Mouse (Mus musculus) thymus, adult 18-20 months (tissue): ENCODE results near the gene Vsig10.
"Not testable (repeated sequence)": the region's sequence is repeated elsewhere in the genome, so short reads cannot be mapped to it uniquely, and the experiment has no call there.

Source experiments
- DNase-seq, 2 experiments: peaks; one replicate each; pipeline ENCODE4 v3.0.0; 2022; ENCODE audit warnings: mixed read lengths in 2 of 2

Gene Vsig10

DNA sequence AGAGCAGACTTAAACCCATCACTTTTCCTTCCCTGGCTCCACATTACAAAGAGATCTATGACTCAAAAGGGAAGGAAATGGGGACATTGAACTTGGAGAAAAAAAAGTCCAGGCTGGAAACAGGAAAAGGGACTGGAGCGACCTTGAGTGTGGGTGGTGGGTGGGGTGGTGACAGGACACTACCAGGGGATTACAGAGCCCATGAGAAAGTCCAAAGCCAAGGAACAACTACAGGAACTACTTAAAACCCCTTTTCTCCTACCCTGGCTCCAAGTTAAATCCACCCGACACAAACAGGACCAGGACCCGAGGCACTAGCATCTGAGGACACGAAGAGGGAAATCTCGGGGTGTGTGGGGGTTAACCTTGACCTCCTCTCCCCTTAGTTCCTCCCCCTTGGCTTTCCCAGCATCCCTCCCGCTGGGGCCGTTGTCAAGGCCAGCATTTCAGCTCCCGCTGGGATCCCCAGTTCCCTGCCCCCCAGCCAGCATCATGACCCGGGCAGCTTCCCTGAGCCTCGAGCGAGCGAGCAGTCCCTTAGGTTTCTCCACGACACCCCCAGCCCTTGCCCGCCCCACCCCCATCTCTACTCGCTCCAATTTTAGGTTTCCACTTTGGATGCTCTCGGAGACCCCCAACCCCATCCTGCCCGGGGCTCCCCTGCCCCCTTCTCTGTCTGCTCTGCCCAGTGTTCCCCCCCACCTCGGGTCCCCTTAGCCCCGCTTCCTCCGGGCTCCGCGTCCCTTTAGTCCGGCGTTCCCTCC is 37.7 kb downstream of the Vsig10 start:
- peak; percentile 22 to 44 for DNase-seq

DNA sequence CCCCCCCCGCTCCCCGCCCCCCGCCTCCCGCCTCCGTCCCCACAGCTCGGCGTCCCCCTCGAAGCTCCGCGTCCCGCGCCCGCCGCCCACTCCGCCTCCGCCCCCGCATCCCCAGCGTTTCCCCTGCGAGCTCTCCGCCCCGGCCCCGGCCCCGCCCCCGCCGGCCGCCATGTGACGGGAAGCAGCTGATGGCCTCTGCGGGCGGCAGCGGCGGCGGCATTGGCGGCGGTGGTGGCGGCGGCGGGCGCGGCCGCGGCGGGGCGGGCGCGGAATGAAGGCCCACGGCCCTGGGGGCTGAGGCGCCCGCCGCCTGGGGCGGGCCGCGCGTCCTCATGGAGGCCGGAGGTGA is 38.2 kb downstream of the Vsig10 start, which contains the start of gene Wsb2:
Gene Wsb2 (plus strand): TSS at position 176 of the 349 bp plus-strand sequence.
- peak; percentile 78 to 80 for DNase-seq

DNA sequence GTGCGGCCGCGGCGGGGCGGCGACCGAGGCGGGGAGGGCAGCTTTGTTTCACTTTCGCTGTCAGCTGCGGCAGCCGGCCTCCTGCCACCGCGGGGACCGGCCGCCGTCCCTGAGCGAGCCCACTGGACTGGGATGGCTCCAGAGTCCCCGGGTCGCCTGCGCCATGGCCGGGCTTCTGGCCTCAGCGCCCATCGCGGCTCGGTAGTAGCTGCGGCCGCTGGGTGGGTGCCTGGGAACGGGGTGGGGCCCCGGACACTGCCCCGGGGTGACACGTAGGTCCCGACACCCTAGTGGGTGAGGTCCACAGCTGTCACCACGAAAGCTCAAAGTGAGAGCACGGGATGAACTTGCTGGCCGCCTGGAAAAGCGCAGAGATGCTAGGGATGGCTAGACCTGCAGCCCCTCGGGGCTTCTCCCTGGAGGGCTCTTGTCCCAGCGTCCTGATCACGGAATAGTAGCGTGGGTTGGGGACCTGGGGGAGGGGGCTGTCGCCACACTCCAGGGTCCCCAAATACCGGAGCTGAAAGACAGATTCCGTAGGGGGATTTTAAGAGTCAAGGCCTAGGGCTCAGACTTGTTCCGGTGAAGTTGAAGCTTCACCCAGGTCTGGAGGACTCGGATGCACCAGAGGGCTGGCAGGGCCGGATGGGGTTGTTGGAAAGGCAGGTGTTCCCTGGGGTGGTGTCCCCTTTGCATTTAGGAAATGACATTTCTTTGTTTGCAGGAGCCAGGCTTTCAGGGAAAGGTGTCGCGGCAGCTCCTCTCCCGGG is 38.8 kb downstream of the Vsig10 start:
- DNase-seq, result peak; percentile 42 to 48

DNA sequence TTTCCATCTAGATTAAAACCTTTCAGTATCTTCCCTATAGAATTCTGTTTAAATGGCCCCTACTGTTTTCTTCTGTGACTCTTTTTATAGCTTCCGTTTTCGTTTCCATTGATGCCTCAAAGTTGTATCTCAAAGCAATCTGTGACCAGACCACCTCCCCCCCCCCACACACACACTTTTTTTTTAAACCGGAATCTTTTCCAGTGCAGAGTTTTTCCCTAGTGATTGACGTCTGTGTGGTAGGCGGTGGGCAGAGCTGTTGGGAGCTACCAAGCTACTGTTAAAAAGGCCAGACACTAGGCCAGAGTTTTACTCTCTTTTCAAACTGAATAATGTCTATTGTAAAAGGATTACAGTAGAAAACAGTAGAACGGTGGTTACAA is 39.4 kb downstream of the Vsig10 start:
- DNase-seq, result no peak

DNA sequence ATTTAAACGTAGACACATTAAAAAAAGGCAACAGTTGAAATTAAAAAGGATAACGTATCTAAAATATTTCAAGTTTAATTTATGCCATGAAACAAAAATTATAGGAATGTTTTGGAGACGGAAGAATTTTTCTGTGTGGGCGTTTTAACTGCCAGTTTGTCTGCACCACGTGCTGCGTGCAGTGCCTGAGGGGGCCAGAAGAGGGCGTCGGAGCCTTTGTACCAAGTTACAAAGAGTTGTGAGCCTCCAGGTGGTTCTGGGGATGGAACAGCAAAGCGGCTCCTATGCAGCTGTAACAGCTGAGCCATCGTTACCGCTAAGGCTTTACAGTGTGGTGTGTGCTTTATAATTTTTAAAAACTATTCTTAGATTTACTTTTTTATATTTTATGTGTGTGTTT is 39.8 kb downstream of the Vsig10 start:
- DNase-seq, result peak; percentile 63 to 70

DNA sequence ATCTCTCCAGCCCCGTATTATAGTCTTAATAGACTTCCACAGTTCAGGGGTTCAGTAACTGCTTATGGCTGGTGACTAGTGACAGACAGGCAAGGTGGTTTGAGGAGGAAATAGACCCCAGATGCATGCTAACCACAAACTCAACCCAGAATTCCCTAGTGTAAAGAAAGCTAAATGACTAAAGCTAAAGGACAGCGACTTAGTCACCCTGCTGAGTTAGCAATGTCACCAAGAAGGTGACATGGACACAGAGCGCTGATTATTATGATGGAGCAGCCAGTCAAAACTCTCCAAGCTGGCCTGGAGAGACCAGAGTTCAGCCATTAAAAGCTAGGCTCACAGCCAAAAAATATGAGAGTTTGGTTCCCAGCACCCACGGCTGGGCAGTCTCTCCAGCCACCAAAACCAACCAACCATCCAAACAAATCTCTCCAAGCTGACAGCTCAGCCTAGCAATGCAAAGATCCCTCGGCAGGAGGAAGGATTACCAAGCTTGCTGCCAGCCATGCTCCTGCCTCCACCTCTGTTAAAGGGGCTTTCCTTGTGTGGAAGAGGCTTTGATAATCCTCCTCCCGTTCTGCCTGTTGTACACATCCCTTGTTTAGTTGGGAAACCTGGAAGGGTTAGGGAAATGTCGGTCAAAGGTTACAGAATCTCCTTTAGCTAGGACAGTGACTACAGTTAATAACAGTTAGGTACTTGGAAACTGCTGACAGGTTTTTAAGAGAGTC is 40.8 kb downstream of the Vsig10 start:
- no peak for DNase-seq

DNA sequence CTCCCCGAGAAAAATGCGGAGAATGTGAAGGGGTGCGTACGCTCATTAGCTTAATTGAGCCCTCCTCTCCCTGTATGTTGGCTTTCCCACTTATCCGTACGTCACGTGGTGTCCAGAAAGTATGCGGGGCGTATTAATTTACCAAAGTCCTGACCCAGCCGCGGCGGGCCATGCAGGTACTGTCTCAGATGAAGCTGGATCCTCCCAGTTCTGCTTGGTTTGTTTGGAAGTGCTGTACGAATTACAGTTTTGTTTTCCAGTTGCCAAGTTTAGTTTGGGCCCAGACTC is 41.3 kb downstream of the Vsig10 start:
- no peak for DNase-seq

DNA sequence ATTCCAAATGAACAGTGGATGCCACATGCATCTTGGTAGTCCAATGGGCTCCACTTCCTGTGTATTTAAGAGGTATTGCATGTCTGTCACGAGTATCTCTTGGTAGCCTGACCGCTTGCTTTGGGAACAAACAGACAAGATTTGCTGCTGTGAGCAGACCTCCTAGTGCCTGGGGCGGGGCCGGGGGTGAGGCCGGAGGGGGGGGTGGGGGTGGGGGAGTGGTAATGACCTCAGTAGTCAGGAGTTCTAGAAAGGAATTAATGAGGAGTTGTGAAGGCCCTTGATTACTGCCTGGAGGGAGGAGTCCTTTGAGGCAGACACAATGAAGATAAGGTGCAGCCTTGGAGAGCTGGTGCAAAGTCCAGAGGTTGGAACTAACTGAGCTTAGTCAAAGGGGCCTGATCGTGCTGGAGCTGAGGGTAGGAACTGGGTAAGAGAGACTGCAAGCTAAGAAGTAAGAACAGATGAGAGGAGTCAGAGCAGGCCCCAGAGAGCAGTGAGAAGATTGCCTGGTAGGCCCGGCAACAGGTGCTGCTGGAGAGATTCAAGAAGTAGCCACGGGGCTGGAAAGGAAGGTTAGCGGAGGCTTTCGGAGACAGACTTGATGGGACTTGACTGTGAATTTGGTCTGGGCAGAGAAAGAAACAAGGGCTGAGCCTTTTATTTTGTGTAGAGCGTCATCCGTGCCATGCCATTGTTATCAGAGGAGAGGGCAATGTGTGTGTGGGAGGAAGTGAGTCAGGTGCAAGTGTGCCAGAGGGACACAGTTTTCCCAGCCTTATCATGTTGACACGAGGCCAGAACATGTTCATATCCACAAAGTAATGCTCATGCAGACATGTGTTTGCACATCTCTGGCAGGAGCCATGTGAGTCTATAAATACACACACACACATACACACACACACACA is 42.0 kb downstream of the Vsig10 start:
- no peak for DNase-seq

DNA sequence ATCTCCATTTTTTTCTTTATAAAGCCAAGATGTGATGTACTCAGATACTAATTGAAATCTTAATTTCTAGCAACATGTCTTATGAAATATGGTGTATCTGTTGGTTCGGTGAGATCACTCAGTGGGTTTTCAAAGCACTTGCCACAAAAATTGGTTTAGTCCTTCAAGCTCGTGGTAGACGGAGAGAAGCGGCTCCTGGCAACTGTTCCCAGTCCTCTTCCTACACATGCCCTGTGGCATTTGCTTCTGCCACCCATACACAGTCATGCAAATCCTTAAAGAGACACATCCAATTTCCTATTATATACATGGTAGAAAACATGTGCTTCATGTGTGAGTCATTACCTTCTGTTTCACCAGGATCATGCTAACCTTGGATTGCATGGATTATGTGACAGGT is 42.7 kb downstream of the Vsig10 start:
- no peak for DNase-seq

DNA sequence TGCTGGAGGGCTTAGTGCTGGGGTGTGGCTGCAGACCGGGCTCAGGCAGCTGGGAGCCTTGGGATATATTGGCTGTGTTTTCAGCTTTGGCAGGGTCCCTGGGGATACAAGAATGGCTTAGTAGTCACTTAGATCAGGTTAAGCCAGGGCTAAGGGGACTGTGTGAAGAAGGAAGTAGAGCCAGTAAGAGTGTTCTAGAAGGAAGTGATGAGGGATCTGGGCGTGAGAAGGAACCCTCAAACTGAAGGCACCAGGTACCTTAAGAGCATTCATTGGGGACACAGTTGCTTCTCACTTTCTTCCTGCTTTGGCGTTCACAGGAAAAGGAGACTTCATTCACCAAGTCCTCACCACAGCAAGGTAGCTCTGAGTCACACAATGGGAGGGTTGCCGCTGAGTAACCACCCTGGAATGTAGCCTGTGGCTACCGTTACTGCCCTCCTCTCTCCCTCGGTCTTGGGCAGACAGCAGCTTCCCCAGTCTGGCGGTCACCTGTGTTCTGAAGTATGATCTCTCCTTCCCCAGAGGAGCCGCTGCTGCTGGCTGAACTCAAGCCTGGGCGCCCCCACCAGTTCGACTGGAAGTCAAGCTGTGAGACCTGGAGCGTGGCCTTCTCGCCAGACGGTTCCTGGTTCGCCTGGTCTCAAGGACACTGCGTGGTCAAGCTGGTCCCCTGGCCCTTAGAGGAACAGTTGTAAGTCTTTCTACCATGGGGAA is 44.3 kb downstream of the Vsig10 start:
- no peak for DNase-seq

DNA sequence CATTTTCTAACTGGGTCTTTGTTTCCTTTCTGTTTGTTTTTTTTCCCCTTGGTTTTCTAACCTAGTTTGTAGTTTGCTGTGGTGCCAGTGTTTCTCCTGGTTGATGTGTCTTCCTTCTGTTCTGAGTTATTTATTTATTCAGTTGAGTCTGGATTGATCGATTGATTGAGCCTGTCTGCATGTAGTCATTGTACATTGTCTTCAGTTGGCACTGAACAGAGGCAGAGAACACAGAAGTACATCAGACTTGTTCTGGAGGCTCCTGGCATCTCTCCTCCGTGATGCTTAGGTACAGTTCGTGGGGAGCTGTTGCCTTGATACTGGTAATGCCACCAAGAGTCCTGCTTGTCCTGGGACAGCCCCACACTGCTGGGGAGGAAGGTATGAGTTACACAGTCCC is 45.9 kb downstream of the Vsig10 start:
- DNase-seq, result no peak

DNA sequence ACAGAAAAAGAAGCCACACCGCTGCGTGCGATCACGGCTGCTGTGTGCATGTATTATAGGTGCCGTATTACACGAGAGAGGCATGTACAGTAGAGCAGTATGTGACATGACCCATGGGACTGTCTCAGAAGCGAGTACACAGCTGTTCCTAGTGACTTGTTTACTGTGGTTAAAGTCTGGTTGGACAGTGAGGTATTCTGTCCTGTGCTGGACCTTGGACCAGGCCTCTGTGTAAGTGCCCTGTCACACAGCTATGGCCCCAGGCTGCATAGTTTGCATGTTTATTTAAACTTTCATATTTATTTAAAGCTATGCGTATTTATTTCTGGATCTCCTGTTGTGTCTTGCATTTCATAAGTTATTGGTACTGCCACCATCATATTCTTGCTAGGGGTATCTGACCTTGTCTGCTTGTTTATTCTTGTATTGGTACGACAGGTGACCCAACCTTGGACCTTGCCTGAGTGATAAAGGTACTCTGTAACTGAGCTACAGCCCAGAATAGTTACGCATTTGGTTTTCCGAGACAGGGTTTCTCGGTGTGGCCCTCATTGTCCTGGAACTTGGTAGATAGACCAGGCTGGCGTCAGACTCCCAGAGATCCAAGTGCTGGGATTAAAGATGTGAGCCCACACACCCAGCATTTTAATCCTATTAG is 47.1 kb downstream of the Vsig10 start:
- DNase-seq, result no peak

DNA sequence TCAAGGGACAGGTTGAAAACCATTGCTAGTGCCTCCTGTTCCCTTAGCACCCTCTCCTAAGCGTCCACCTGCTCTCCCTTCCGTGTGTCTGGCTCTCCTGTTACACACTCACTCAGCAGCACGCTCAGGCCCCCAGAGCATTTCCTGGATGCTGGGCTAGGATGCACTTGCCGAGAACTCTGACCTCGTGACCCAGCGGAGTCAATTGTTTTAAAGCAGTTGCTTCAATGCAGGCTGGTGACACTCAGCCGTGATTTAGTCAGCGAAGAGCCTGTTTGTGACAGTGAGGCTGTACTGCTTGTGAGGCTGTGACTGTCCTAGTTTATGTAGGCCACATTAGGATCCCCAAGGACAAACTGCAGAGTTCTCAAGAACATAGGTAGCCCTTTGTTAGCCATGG is 48.3 kb downstream of the Vsig10 start:
- DNase-seq, result no peak

DNA sequence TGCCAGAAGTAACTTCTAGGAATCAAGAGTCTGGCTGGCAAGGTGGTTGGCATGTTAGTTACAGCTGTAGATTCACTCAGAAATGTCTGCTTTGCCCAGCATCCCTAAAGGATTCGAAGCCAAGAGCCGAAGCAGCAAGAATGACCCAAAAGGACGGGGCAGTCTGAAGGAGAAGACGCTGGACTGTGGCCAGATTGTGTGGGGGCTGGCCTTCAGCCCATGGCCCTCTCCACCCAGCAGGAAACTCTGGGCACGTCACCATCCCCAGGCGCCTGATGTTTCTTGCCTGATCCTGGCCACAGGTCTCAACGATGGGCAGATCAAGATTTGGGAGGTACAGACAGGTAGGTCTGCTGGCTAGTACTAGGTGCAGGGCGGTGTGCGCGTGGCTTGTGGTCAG is 51.7 kb downstream of the Vsig10 start:
- DNase-seq, result no peak

DNA sequence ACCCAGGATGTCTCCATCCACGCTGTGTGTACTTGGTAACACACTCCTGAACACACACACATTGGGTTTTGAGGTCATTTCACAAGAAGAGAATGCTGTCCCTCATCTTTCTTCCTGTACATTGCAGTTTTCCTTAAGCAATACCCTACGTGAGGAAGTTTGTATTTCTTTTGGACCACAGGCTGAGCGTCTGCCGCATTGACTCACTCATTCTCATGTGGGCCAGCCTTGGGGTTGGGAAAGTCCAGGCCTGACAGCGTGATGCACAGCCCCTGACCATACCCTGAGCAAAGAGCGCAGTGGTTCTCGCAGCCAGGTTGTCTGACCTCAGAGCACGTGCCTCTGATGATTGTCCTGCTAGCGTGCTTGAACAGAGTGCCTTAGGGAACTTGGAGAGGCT is 54.5 kb downstream of the Vsig10 start:
- no peak for DNase-seq

DNA sequence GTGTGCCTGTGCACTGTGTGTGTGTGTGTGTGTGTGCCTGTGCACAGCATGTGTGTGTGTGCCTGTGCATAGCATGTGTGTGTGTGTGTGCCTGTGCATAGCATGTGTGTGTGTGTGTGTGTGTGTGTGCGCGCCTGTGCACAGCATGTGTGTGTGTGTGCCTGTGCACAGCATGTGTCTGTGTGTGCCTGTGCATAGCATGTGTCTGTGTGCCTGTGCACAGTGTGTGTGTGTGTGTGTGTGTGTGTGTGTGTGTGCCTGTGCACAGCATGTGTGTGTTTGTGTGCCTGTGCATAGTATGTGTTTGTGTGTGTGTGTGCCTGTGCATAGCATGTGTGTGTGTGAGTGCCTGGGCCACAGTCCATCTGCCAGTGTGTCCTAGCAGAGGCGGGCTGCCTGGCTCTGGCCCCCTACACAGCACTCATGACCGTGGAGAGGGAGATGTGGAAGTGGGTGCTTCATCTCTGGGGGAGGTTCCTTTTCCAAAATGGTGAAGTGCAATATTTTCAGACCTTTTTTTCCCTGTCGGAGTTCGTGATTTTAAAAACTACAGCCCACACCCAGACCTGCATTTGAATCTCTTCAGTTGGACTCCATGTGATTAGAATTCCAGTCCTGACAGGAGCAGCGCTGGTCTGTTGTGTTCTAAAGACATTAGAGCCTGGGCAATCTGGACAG is 55.6 kb downstream of the Vsig10 start:
- DNase-seq, result no peak

DNA sequence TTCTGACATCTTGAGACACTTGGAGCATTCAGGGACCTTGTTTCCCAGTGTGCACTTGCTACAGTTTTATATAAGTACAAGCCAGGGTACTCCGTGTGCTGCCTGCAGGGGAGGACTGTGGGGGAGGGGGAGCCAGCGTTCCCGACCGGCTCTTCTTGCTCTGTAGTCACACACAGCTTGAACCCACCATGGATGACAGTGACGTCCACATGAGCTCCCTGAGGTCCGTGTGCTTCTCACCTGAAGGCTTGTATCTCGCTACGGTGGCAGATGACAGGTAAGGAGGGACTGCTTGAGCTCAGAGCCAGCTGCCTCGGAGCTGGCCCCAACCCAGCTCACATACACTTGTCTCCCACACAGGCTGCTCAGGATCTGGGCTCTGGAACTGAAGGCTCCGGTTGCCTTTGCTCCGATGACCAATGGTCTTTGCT is 57.5 kb downstream of the Vsig10 start:
- no peak for DNase-seq

DNA sequence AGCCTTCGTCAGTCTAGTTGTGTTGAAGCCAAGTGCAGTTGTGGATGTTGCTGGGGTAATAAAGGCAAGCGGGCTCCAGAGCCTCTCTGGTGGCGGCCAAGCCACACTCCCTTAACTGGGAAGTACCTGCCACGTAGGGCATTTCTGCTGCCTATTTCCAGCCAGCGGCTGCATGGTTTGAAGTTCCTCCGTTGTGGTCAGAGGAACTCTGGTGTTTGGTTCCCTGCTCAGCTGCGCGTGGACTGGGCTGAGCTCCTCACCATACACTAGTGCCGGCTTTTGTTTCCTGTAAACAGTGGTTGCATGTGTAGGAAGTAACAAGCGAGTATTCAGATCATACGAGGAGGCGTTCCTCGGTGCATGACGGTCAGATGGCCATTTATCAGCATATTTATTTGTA is 58.8 kb downstream of the Vsig10 start:
- DNase-seq, result not testable (repeated sequence)

DNA sequence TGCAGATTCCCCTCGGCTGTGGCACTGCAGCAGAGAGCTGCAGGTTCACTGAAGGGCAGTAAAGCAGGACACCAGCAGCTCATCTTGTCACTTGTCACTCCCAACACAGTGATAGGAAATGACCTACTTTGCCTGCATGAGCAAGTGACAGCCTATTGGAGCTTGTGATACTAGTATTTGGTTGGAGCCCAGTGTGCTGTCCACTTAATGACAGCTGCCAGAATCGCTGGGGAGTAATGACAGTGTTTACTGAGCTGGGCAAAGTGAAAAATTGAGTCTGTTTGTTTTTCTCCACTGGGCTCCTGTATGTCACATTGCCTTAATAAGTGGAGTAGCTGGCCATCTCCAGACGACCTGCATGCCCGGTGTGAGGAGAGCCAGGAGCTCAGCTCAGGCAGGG is 61.3 kb downstream of the Vsig10 start:
- DNase-seq, result no peak

DNA sequence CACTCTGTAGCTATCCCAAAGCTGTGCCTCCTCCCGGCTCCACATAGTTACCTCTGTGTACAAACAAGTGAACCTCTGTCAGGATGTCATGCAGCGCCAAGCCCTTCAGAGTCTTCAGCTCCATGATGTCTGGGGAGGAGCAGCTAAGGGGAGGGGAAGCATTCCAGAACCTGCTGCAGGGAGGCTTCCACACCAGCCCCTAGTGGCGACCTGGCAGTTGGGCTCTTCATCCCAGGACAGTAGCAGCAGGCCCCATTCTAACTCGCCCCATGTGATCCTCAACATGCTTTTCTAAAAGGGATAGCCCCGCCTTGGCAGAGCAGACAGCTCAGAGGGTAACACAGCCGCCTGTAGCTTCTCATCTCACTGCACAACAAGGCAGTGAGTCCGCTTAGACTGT is 62.9 kb downstream of the Vsig10 start:
- DNase-seq, result no peak

DNA sequence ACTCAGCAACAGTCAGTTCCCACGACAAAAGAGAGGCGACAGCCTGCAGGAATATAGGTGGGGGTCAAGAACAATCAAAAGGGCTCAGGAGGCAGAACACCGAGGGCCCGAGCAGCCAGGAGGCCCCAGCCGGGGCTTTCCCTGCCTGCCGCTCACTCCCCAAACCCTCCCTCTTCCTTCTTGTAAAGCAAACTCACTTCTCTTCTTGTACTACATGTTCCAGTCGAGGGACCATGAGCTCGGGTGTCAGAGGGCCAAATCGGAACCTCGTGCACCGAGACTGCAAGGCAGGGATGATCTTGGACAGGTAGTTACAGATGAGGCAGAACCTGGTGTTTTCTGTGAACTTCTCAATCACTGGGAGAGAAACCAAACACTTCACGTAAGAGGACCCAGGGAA is 64.3 kb downstream of the Vsig10 start:
- DNase-seq, result no peak
